Mouse (Mus musculus) limb, embryonic 12.5 days (tissue): ENCODE measurements around the gene Arcn1. TPM values are rescaled to one million over a fixed set of nuclear protein-coding genes. Genes with fewer than 3 reads are reported as not detected.
A peak's percentile ranks its signal among the peaks of the same experiment; 100 is the strongest.

Experiments
- ATAC-seq: fragments of 200-750 bp; cut with Nextera tagmentation; 2 replicates; pipeline ENCODE4 v1.8.0; 2017; ENCODE audit warnings: low read depth, moderate TSS enrichment; ENCODE audit not compliant: insufficient number of reproducible peaks, insufficient read depth, low FRiP score, low TSS enrichment
- H3K27ac ChIP-seq: fragments of 300-500 bp; sonication (generic); 2 replicates; pipeline ENCODE4 v1.5.1; 2016; ENCODE audit warnings: mild to moderate bottlenecking, moderate library complexity
- H3K27me3 ChIP-seq: fragments of 300-500 bp; sonication (generic); 2 replicates; pipeline ENCODE4 v1.6.1; 2016; ENCODE audit warnings: mild to moderate bottlenecking, moderate library complexity
- H3K36me3 ChIP-seq: fragments of 300-500 bp; sonication (generic); 2 replicates; pipeline ENCODE4 v1.6.1; 2016; ENCODE audit warnings: mild to moderate bottlenecking, moderate library complexity
- H3K4me1 ChIP-seq: fragments of 300-500 bp; sonication (generic); replicated peaks from 2 replicates; pipeline ENCODE4 v1.6.1; 2016
- H3K4me2 ChIP-seq: fragments of 300-500 bp; sonication (generic); 2 replicates; pipeline ENCODE4 v1.6.1; 2016; ENCODE audit warnings: mild to moderate bottlenecking, moderate library complexity
- H3K4me3 ChIP-seq: fragments of 300-500 bp; sonication (generic); replicated peaks from 2 replicates; pipeline ENCODE4 v1.5.1; 2016; ENCODE audit warnings: mild to moderate bottlenecking
- H3K9ac ChIP-seq: fragments of 300-500 bp; sonication (generic); replicated peaks from 2 replicates; pipeline ENCODE4 v1.6.1; 2016; ENCODE audit warnings: mild to moderate bottlenecking, moderate library complexity
- H3K9me3 ChIP-seq: fragments of 300-500 bp; sonication (generic); 2 replicates; pipeline ENCODE4 v1.6.1; 2016; ENCODE audit warnings: mild to moderate bottlenecking, moderate library complexity
- WGBS: fragments of 180-500 bp; shearing (Covaris S2); methylation state at CpG from one replicate; pipeline ENCODE4 v1.1.7; 2016; 5-methylcytosine and 5-hydroxymethylcytosine counted together
- polyA plus RNA-seq: library from polyadenylated mRNA; unstranded; fragments of >200 nt; fragmentation: Nextera tagmentation; extraction: Ambion mirVana; gene quantifications from 2 replicates; pipeline ENCODE4 v1.2.1, GENCODE M21; 2016

Arcn1 gene
- polyA plus RNA-seq = 194 and 208 TPM in 2 replicates

DNA sequence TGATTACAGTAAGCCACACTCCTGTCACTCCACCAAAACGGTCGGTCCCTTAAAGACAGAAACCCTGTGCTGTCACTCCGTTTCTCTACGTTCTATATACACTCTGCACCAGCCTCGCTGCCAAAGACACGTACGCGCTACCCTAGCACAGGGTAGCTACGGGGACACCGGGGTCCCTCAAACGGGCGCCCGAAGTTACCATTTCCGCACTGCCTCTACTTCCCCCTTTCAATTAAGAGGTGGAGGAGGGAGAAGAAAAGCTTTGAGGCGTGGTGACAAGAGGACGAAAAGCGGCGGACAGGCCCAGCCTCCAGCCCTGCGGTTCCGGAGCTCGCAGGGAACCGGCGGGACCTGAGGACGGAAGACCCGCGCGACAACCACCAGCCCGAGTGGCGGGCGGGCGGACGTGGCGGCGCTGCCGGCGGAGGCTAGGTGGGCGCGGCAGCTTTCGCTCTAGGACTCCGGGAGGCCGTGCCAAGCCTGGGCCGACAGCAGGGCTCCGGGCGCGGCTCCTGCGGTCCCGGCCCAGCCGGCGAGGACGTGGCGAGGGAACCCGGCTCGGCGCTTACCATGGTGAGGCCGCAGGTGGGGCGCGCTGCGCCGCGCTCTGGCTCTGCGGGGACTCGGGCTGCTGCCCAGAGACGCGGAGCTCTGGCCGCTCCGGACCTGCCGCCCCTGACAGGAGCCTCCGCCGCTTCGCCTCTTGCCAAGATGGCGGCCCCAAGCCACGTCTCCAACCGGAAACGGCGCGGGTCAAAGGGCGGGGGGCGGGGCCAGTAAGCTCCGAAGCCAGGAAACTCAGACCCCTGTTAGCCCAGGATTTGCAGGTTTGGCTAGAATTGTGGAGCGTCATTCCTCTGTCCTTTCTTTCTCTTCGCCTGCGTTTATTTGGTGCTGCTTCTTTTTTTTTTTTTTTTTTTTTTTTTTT, at the start of gene Arcn1, which contains the start of gene Ift46:
Gene Arcn1 (minus strand): TSS at position 745 of the 928 bp plus-strand sequence.
Gene Ift46 (plus strand): TSS at position 808 of the 928 bp plus-strand sequence.
- peak; percentile 82 for ATAC-seq
- Histone ChIP-seq H3K36me3 (no peaks in the 10 kb centered on the region), H3K9ac (peak within 1 kb of the TSS; percentile 99), H3K27me3 (no peaks in the 10 kb centered on the region), H3K4me3 (peak within 1 kb of the TSS; percentile 99), H3K4me1 (peaks cover 21% of the 10 kb centered on the region), H3K9me3 (no peaks in the 10 kb centered on the region), H3K27ac (peak within 1 kb of the TSS; percentile 96), H3K4me2 (peak within 1 kb of the TSS; percentile 78)
- WGBS = under 1% methylated on average over 79 of the region's 82 CpGs

DNA sequence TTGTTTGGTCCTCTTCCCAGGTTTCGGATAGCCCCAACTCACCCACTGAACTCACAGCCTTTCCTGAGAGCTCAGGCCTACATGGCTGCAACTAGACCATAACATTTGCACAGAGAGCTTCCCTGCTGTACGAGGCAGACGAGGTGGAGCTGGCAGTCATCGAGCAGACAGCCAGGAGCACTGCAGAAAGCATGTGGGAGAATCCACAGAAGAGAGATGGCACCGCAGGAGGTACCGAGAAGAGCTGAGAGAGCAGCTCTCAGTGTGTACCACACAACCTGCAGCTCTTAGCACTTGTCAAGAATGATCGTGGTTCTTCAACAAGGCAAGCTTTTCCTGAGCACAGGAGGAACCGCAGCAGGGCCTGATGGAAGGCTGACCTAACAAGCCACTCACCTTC, 46.5 kb upstream of the Arcn1 start:
- Histone ChIP-seq H3K27me3 (no peaks in the 10 kb centered on the region), H3K4me3 (no peak overlapping the region), H3K27ac (no peak overlapping the region), H3K4me1 (no peaks in the 10 kb centered on the region), H3K4me2 (no peak overlapping the region), H3K36me3 (peaks cover 98% of the 10 kb centered on the region), H3K9me3 (no peaks in the 10 kb centered on the region), H3K9ac (no peak overlapping the region)
- WGBS = 95% methylated on average over 8 of the region's 8 CpGs
- no peak for ATAC-seq

DNA sequence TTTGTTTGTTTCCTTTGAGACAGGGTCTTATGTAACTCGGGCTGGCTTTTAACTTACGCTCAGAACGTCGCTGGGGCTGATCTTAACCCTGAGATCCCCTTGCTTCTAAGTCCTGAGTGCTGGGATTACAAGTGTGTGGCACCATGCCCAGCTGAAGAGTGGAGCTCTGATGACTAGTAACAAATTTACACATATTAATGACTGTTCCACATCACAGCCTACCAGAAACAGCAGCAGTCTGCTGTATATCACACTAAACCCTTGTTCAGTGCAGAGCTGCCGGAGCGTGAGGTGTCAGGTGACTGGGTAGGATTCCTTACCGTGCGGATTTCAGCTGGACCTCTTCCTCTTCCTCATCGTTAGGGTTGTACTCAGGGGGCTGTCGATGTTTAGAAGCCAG, 42.7 kb upstream of the Arcn1 start:
- no peak overlapping the region for H3K27ac ChIP-seq
- H3K4me2 ChIP-seq = no peak overlapping the region
- ATAC-seq = no peak
- no peaks in the 10 kb centered on the region for H3K9me3 ChIP-seq
- peaks cover 98% of the 10 kb centered on the region for H3K36me3 ChIP-seq
- no peak overlapping the region for H3K4me3 ChIP-seq
- no peaks in the 10 kb centered on the region for H3K4me1 ChIP-seq
- no peak overlapping the region for H3K9ac ChIP-seq
- H3K27me3 ChIP-seq = no peaks in the 10 kb centered on the region
- WGBS = 89% methylated on average over 10 of the region's 10 CpGs

DNA sequence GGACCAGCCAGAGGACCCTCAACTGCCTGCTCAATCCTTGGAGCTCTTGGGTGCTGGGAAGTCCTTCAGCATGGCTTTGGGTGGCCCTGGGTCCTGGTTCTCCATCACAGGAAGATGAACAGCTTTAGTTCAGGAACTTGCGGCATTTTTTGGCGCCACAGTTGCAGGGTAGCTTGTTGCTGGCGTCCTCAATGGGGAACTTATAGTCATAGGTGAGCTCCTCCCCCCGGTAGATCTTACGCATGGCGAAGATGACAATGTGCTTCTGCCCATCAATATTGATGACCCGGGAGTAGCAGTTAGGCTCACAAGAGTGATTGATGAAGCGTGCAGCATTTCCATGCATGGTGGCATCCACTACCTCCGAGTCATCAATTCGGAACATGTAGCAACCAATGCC, 40.1 kb upstream of the Arcn1 start:
- Histone ChIP-seq H3K4me2 (no peak overlapping the region), H3K9ac (no peak overlapping the region), H3K36me3 (peaks cover 81% of the 10 kb centered on the region), H3K9me3 (no peaks in the 10 kb centered on the region), H3K27ac (no peak overlapping the region), H3K4me3 (no peak overlapping the region), H3K27me3 (no peaks in the 10 kb centered on the region), H3K4me1 (no peaks in the 10 kb centered on the region)
- no peak for ATAC-seq
- WGBS = 95% methylated on average over 10 of the region's 10 CpGs

DNA sequence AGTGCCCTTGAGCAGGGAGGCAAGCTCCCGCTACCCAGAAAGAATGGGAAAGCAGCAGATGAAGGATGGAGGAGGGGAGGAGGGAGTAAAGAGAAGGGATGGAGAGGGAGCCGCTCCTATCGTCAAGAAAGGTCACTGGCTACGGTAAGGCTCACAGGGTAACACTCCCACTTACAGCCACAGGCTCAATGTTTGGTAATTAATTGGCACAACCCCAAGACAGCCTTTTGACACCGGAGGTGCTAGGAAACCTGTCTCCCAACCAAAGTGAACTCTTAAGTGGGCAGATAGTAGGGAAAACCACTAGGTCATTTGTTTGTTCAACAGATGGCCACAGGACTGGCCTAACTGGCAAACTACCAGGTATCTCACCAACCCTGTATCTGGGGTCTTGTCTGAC, 39.5 kb upstream of the Arcn1 start:
- H3K27ac ChIP-seq = no peak overlapping the region
- H3K4me2 ChIP-seq = no peak overlapping the region
- H3K4me3 ChIP-seq = no peak overlapping the region
- 71% methylated on average over 5 of the region's 5 CpGs for WGBS
- H3K36me3 ChIP-seq = peaks cover 75% of the 10 kb centered on the region
- H3K9ac ChIP-seq = no peak overlapping the region
- no peaks in the 10 kb centered on the region for H3K27me3 ChIP-seq
- ATAC-seq = no peak
- no peaks in the 10 kb centered on the region for H3K4me1 ChIP-seq
- no peaks in the 10 kb centered on the region for H3K9me3 ChIP-seq

DNA sequence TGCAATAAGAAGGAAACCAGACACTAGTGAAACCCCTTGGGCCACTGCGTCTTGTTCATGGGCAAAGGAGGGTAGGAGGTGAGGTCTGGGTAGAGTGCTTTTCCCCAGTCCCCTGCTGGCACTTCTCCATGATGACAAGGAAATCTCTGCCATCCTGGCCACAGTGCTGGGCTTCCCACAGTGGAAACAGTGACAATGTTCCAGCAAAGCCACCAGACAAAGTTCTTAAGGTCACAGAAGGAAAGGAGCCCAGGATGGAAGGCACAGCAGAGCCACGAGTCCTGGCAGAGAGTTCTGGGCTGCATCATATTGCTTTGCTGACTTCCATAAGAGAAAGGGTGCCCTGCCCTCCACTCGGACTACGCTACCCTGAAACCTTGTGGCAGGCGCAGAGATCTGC, 37.9 kb upstream of the Arcn1 start:
- peaks cover 10% of the 10 kb centered on the region for H3K27me3 ChIP-seq
- H3K4me2 ChIP-seq = no peak overlapping the region
- ATAC-seq = no peak
- H3K9me3 ChIP-seq = no peaks in the 10 kb centered on the region
- H3K4me3 ChIP-seq = no peak overlapping the region
- H3K27ac ChIP-seq = no peak overlapping the region
- H3K9ac ChIP-seq = 0 out of 2 replicates have a peak overlapping the region, but pooled peaks have one; percentile 8
- 93% methylated on average over 5 of the region's 5 CpGs for WGBS
- no peaks in the 10 kb centered on the region for H3K4me1 ChIP-seq
- peaks cover 61% of the 10 kb centered on the region for H3K36me3 ChIP-seq

DNA sequence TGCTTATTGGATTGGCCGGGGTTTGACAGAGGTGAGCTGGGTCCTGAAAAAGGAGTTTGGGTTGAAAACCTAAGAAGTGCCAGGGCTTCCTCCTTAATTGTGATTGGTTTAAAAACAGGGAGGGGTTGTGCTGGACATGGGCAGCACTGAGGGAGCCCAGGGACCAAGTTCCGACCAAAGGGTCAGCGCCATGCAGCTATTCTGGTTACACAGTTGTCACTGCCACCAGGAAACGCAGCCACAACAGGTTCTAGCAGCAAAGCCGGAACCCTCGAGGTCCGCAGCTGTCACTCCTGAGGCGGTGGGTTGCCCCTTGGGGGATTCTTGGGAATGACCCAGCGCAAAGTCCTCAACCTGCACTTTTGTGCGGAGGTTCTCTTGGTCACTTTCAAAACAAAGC, 37.0 kb upstream of the Arcn1 start:
- Histone ChIP-seq H3K4me2 (no peak overlapping the region), H3K27me3 (peaks cover 18% of the 10 kb centered on the region), H3K4me3 (no peak overlapping the region), H3K36me3 (peaks cover 52% of the 10 kb centered on the region), H3K4me1 (peaks cover 6% of the 10 kb centered on the region; the same call in 1 of the 2 replicates), H3K9ac (no peak overlapping the region), H3K9me3 (no peaks in the 10 kb centered on the region), H3K27ac (no peak overlapping the region)
- ATAC-seq = no peak
- WGBS = 88% methylated on average over 10 of the region's 10 CpGs

DNA sequence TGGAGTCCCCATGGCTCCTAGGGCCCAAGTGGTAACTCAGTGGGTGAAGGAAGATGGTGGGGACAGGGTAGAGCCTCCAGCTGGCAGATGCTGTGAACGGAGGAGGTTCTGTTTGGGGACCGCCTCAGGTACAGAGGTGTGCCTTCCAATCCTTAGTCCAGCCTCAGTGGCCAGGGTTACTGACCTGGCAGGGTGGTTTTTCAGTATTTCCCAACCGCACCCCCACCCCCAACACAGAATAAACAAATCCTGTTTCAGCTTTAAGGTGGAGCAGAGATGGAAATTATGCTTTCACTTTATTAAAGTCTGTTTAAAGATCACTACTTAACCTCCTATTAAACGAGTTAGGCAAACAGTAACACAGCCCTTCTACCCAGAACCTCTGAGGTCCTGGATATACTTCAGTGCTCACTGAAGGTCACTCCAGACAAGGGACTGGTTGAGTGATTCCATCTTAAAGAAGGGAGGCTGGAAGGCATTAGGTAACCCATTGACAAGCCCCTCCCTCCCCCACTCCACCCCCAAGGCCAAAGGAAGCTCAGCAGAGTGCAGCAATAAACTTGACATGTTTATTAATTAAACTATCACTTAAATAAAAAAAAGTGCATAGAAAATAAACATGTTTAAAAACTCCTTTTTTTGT, 35.3 kb upstream of the Arcn1 start, which contains the start of gene Ttc36:
Gene Ttc36 (minus strand): TSS at position 265 of the 643 bp plus-strand sequence.
- 69% methylated on average over 4 of the region's 4 CpGs for WGBS
- Histone ChIP-seq H3K9me3 (no peaks in the 10 kb centered on the region), H3K4me2 (no peak within 1 kb of the TSS), H3K36me3 (peaks cover 35% of the 10 kb centered on the region), H3K4me1 (peaks cover 12% of the 10 kb centered on the region; the same call in 1 of the 2 replicates), H3K4me3 (no peak within 1 kb of the TSS), H3K9ac (no peak within 1 kb of the TSS), H3K27me3 (peaks cover 29% of the 10 kb centered on the region), H3K27ac (no peak within 1 kb of the TSS)
- ATAC-seq = no peak

DNA sequence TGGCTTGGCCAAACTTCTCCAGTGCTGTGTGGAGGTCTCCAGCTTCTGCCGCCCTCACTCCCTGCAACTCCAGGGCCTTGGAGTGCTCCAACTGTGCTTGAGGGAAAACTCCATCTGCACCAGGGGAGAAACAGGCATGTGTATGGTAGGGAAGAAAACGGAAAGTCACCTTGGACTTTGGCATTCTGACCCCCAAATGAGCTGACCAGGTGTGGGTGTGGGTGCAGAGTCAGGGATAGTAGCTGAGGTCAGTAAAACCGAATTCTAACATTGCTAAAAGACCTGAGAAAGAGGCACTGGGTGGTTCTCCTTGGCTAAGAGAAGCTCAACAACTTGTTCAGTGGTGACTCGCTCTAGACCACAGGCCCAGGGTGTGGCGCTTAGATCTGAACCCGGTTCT, 34.0 kb upstream of the Arcn1 start:
- peaks cover 22% of the 10 kb centered on the region for H3K36me3 ChIP-seq
- peaks cover 38% of the 10 kb centered on the region for H3K27me3 ChIP-seq
- H3K4me1 ChIP-seq = peaks cover 12% of the 10 kb centered on the region; the same call in 1 of the 2 replicates
- H3K4me3 ChIP-seq = no peak overlapping the region
- no peak overlapping the region for H3K27ac ChIP-seq
- WGBS = 75% methylated on average over 6 of the region's 6 CpGs
- H3K9ac ChIP-seq = no peak overlapping the region
- no peaks in the 10 kb centered on the region for H3K9me3 ChIP-seq
- H3K4me2 ChIP-seq = no peak overlapping the region
- ATAC-seq = no peak

DNA sequence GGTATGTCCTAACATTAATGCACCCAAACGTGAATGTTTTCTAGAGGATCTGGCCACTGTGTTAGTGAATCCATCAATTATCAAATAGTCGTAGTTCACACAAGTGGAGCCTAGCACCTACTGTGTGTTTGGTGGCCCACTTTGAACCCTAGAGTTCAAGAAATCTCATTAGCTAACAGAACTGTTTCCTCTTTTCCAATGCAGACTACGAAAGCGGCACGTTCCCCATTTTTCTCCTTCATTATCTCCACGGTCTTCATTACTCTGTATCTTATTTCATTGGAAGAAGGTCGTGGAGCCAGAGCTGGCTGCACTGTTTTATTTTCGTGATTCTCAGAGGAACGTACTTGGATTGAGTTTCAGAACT, 32.3 kb upstream of the Arcn1 start:
- Histone ChIP-seq H3K9ac (no peak overlapping the region), H3K27me3 (peaks cover 44% of the 10 kb centered on the region), H3K27ac (no peak overlapping the region), H3K36me3 (peaks cover 5% of the 10 kb centered on the region), H3K9me3 (no peaks in the 10 kb centered on the region), H3K4me2 (peak overlapping the region; percentile 94), H3K4me3 (peak overlapping the region; percentile 65), H3K4me1 (peaks cover 12% of the 10 kb centered on the region; the same call in 1 of the 2 replicates)
- ATAC-seq = no peak
- 44% methylated on average over 9 of the region's 9 CpGs for WGBS
